Mouse (Mus musculus): ENCODE results near the gene Rarb. TPM values are rescaled to one million over a fixed set of nuclear protein-coding genes. Genes with fewer than 3 reads are reported as not detected.

The Rarb gene
- polyA plus RNA-seq, 1 experiment: 0.49 TPM

- H3K36me3 ChIP-seq (ENCODE audit: control insufficient read depth, insufficient read depth, low read length, poor library complexity, severe bottlenecking): no peaks in the 10 kb centered on the region
- H3K9me3 ChIP-seq (replicated peaks; ENCODE audit: control insufficient read depth, insufficient read depth, low read length, poor library complexity, severe bottlenecking): no peaks in the 10 kb centered on the region
- no peak for TF ChIP-seq CTCF (IDR thresholded peaks at IDR 0.05; ENCODE audit: low read depth, low read length)
- no peak for TF ChIP-seq POLR2A (IDR thresholded peaks at IDR 0.05; ENCODE audit: insufficient read depth, low read length)
- TF ChIP-seq EP300 (IDR thresholded peaks at IDR 0.05; ENCODE audit: insufficient read depth, low read depth, low read length): no peak
- H3K4me3 ChIP-seq (ENCODE audit: low read depth, low read length): no peak overlapping the region
- H3K4me1 ChIP-seq (ENCODE audit: control insufficient read depth, insufficient read depth, low read length): no peaks in the 10 kb centered on the region
- H3K9ac ChIP-seq (ENCODE audit: low read depth, poor library complexity, severe bottlenecking): no peak overlapping the region
- no peak overlapping the region for H3K27ac ChIP-seq (ENCODE audit: insufficient read depth, low read length)
- H3K27me3 ChIP-seq (ENCODE audit: control insufficient read depth, insufficient read depth, low read length, poor library complexity, severe bottlenecking): no peaks in the 10 kb centered on the region
Measured at GRCm38 (mm10) chr14:16605480-16605879, 213.5 kb downstream of the Rarb start.

- TF ChIP-seq CTCF (IDR thresholded peaks at IDR 0.05; ENCODE audit: low read depth, low read length) (no peak), POLR2A (IDR thresholded peaks at IDR 0.05; ENCODE audit: insufficient read depth, low read length) (no peak), EP300 (IDR thresholded peaks at IDR 0.05; ENCODE audit: insufficient read depth, low read depth, low read length) (no peak)
- Histone ChIP-seq H3K4me1 (ENCODE audit: control insufficient read depth, insufficient read depth, low read length) (no peaks in the 10 kb centered on the region), H3K4me3 (ENCODE audit: low read depth, low read length) (no peak overlapping the region), H3K9ac (ENCODE audit: low read depth, poor library complexity, severe bottlenecking) (no peak overlapping the region), H3K36me3 (ENCODE audit: control insufficient read depth, insufficient read depth, low read length, poor library complexity, severe bottlenecking) (no peaks in the 10 kb centered on the region), H3K27me3 (ENCODE audit: control insufficient read depth, insufficient read depth, low read length, poor library complexity, severe bottlenecking) (no peaks in the 10 kb centered on the region), H3K9me3 (replicated peaks; ENCODE audit: control insufficient read depth, insufficient read depth, low read length, poor library complexity, severe bottlenecking) (no peaks in the 10 kb centered on the region), H3K27ac (ENCODE audit: insufficient read depth, low read length) (no peak overlapping the region)
Measured at GRCm38 (mm10) chr14:16604469-16605064, 214.4 kb downstream of the Rarb start.

DNA sequence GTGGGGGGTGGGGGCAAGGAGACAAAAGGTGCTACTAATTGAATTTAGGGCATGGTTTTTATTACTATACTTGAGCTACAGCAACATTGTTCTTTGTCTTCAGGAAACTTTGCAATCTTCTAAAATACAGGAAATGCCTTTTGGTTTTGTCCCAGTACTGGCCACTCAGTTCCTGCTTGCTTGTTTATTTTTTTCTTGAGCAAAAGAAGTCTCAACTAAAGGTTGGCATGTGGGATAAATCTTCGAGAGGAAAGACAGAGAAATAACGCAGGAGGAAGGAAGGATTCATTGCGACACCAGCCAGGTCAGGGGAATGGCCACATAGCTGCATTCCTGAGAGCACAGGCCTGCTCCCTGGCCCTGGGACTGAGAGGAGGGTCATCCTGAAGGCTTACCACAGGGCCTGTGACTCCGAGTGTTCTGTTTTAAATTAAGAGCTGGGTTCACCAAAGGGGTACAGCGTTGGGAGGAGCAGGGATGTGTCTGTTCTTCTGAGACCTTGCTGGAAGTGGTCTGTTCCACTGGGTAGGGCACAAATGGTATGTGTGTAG lies 215.8 kb downstream of the Rarb start:
- Histone ChIP-seq H3K4me1 (ENCODE audit: control insufficient read depth, insufficient read depth, low read length) (no peaks in the 10 kb centered on the region), H3K9ac (ENCODE audit: low read depth, poor library complexity, severe bottlenecking) (no peak overlapping the region), H3K4me3 (ENCODE audit: low read depth, low read length) (no peak overlapping the region), H3K36me3 (ENCODE audit: control insufficient read depth, insufficient read depth, low read length, poor library complexity, severe bottlenecking) (no peaks in the 10 kb centered on the region), H3K27me3 (ENCODE audit: control insufficient read depth, insufficient read depth, low read length, poor library complexity, severe bottlenecking) (no peaks in the 10 kb centered on the region), H3K27ac (ENCODE audit: insufficient read depth, low read length) (no peak overlapping the region), H3K9me3 (replicated peaks; ENCODE audit: control insufficient read depth, insufficient read depth, low read length, poor library complexity, severe bottlenecking) (no peaks in the 10 kb centered on the region)
- TF ChIP-seq CTCF (IDR thresholded peaks at IDR 0.05; ENCODE audit: low read depth, low read length) (no peak), POLR2A (IDR thresholded peaks at IDR 0.05; ENCODE audit: insufficient read depth, low read length) (no peak), EP300 (IDR thresholded peaks at IDR 0.05; ENCODE audit: insufficient read depth, low read depth, low read length) (no peak)

GRCm38 (mm10) chr14:16599224-16599623 lies 219.7 kb downstream of the Rarb start:
- no peak overlapping the region for H3K27ac ChIP-seq (ENCODE audit: insufficient read depth, low read length)

DNA sequence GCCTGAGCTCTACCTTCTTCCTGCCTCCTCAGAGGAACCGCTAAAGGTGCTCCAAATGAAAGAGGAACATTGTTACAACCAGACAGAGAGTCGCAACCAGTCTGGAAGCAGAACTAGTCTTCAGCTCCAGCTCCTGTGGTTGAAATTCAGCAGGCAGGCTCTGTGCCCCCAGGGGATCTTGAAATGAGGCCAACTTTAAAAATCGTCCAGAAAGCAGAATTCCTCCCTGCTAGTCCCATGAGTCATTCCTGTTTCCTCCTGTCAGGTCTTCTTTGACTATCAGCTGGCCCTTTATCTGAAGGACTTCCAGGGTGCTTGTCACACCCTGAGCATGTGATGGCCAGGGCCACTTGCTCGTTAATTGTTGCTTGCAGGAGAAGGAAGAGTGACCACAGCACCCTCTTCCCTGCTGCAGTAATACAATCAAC lies 220.9 kb downstream of the Rarb start:
- H3K9ac ChIP-seq (ENCODE audit: low read depth, poor library complexity, severe bottlenecking): no peak overlapping the region

More at GRCm38 (mm10) chr14:16599224-16599623, 219.7 kb downstream of the Rarb start:
- H3K4me1 ChIP-seq (ENCODE audit: control insufficient read depth, insufficient read depth, low read length): no peaks in the 10 kb centered on the region
- TF ChIP-seq CTCF (IDR thresholded peaks at IDR 0.05; ENCODE audit: low read depth, low read length) (no peak), POLR2A (IDR thresholded peaks at IDR 0.05; ENCODE audit: insufficient read depth, low read length) (no peak), EP300 (IDR thresholded peaks at IDR 0.05; ENCODE audit: insufficient read depth, low read depth, low read length) (no peak)
- no peaks in the 10 kb centered on the region for H3K9me3 ChIP-seq (replicated peaks; ENCODE audit: control insufficient read depth, insufficient read depth, low read length, poor library complexity, severe bottlenecking)
- no peak overlapping the region for H3K9ac ChIP-seq (ENCODE audit: low read depth, poor library complexity, severe bottlenecking)
- H3K36me3 ChIP-seq (ENCODE audit: control insufficient read depth, insufficient read depth, low read length, poor library complexity, severe bottlenecking): no peaks in the 10 kb centered on the region
- H3K4me3 ChIP-seq (ENCODE audit: low read depth, low read length): no peak overlapping the region
- no peaks in the 10 kb centered on the region for H3K27me3 ChIP-seq (ENCODE audit: control insufficient read depth, insufficient read depth, low read length, poor library complexity, severe bottlenecking)

GRCm38 (mm10) chr14:16589139-16589538 lies 229.8 kb downstream of the Rarb start:
- H3K27ac ChIP-seq (ENCODE audit: insufficient read depth, low read length): no peak overlapping the region
- no peaks in the 10 kb centered on the region for H3K9me3 ChIP-seq (replicated peaks; ENCODE audit: control insufficient read depth, insufficient read depth, low read length, poor library complexity, severe bottlenecking)
- no peak for TF ChIP-seq EP300 (IDR thresholded peaks at IDR 0.05; ENCODE audit: insufficient read depth, low read depth, low read length)
- TF ChIP-seq CTCF (IDR thresholded peaks at IDR 0.05; ENCODE audit: low read depth, low read length): no peak
- TF ChIP-seq POLR2A (IDR thresholded peaks at IDR 0.05; ENCODE audit: insufficient read depth, low read length): no peak
- no peaks in the 10 kb centered on the region for H3K36me3 ChIP-seq (ENCODE audit: control insufficient read depth, insufficient read depth, low read length, poor library complexity, severe bottlenecking)
- no peaks in the 10 kb centered on the region for H3K4me1 ChIP-seq (ENCODE audit: control insufficient read depth, insufficient read depth, low read length)
- no peak overlapping the region for H3K4me3 ChIP-seq (ENCODE audit: low read depth, low read length)
- H3K9ac ChIP-seq (ENCODE audit: low read depth, poor library complexity, severe bottlenecking): no peak overlapping the region
- H3K27me3 ChIP-seq (ENCODE audit: control insufficient read depth, insufficient read depth, low read length, poor library complexity, severe bottlenecking): no peaks in the 10 kb centered on the region

More for the DNA sequence above, 220.9 kb downstream of the Rarb start:
- Histone ChIP-seq H3K9me3 (replicated peaks; ENCODE audit: control insufficient read depth, insufficient read depth, low read length, poor library complexity, severe bottlenecking) (no peaks in the 10 kb centered on the region), H3K36me3 (ENCODE audit: control insufficient read depth, insufficient read depth, low read length, poor library complexity, severe bottlenecking) (no peaks in the 10 kb centered on the region), H3K27me3 (ENCODE audit: control insufficient read depth, insufficient read depth, low read length, poor library complexity, severe bottlenecking) (no peaks in the 10 kb centered on the region), H3K4me3 (ENCODE audit: low read depth, low read length) (no peak overlapping the region), H3K4me1 (ENCODE audit: control insufficient read depth, insufficient read depth, low read length) (no peaks in the 10 kb centered on the region), H3K27ac (ENCODE audit: insufficient read depth, low read length) (no peak overlapping the region)
- TF ChIP-seq EP300 (IDR thresholded peaks at IDR 0.05; ENCODE audit: insufficient read depth, low read depth, low read length) (no peak), CTCF (IDR thresholded peaks at IDR 0.05; ENCODE audit: low read depth, low read length) (no peak), POLR2A (IDR thresholded peaks at IDR 0.05; ENCODE audit: insufficient read depth, low read length) (no peak)
